Mouse (Mus musculus): Measurements from ENCODE around the gene Figla.

DNA sequence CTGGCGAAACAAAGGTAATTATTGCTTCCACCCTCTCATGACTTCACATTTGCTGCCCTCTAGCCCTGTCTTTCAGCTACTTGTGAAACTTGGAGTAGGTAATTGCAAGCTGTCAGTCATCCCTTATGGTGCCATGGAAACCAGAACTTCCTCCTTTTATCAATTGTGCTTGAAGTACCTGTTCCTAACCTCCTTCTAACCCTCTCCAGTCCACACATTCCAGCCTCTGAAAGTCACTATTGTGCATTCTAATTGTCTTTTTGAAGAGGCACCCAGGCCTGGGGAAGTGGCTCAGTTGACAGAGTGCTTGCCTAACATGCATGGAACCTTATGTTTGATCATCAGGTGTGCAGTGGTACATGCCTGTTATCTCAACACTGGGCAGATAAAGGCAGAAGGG, 17.7 kb downstream of the Figla start:
- TF ChIP-seq EP300 (IDR thresholded peaks at IDR 0.05; ENCODE audit: low read depth) (no peak), CTCF (IDR thresholded peaks at IDR 0.05; ENCODE audit: low read depth) (no peak)

Data from heart, postnatal 0 days (tissue).